Mouse (Mus musculus) left cerebral cortex, postnatal 14 days (tissue): Measurements from ENCODE around the gene Morf4l1. TPM values are rescaled to one million over a fixed set of nuclear protein-coding genes. Genes with fewer than 3 reads are reported as not detected.
"Not testable (repeated sequence)": the region's sequence is repeated elsewhere in the genome, so short reads cannot be mapped to it uniquely, and the experiment has no call there.

Experiments
- DNase-seq, 2 experiments: peaks; one replicate each; pipeline ENCODE4 v3.0.0; 2021 to 2022; ENCODE audit warnings: low spot score in 2 of 2, mixed read lengths in 1 of 2
- intact Hi-C: fragments of 180-260 bp; cut with DNase I; formaldehyde crosslinking; loops from one replicate; pipeline ENCODE4 v1.15.1; 2025
- total RNA-seq, 2 experiments: library from RNA; stranded (reverse); gene quantifications; 2 replicates each; pipeline ENCODE4 v1.2.3; 2021

Gene Morf4l1
- total RNA-seq, 2 experiments from 2014 or later: 376 to 382 TPM

DNA sequence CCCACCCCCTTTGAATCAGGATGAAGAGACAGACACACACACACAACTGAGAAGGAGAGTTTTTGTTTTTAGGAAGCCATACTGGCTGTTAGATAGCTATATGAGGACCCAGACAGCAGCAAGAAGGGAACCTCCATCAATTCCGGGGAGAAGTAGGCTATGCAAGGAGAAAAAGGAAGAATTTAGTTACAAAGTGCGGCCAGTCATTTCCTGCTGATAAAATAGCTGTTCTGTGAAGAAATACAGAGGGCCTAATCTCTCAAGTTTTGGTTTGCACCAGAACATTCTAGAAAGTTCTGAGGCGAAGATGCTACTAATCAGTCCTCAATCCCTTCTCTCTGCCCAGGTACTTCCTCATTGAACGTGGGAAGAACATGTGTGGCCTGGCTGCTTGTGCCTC lies 39.2 kb downstream of the Morf4l1 start:
- no peak for DNase-seq
- intact Hi-C loops: loop anchor here (10.0 kb wide), 1 partner anchor 101 kb away; no protein-coding TSS in a partner anchor

- intact Hi-C loops: loop anchor here (10.0 kb wide), 1 partner anchor 95 kb away; no protein-coding TSS in a partner anchor
- no peak for DNase-seq
Measured at GRCm38 (mm10) chr9:90070174-90070573, 44.4 kb downstream of the Morf4l1 start.

- no peak for DNase-seq
- intact Hi-C loops: no loop called here
Measured at GRCm38 (mm10) chr9:90069485-90069884, 45.1 kb downstream of the Morf4l1 start.

DNA sequence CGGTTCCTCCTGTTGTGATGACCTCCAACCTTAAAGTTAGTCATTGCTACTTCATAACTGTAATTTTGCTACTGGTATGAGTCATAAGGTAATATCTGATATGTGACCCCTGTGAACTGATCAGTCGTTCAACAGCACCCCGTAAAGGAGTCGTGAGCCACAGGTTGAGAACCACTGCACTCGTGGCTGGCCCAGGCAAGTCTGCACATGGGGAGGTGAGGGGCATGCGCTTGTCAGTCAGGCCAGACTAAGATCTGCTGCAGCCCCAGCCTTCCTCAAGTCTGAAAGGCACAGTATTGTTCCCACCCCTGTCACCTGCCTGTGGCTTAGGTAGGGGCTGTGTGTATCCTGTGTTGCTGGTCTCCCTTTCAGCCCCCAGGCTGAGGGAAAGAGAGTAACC lies 45.8 kb downstream of the Morf4l1 start:
- no peak for DNase-seq
- intact Hi-C loops: no loop called here

DNA sequence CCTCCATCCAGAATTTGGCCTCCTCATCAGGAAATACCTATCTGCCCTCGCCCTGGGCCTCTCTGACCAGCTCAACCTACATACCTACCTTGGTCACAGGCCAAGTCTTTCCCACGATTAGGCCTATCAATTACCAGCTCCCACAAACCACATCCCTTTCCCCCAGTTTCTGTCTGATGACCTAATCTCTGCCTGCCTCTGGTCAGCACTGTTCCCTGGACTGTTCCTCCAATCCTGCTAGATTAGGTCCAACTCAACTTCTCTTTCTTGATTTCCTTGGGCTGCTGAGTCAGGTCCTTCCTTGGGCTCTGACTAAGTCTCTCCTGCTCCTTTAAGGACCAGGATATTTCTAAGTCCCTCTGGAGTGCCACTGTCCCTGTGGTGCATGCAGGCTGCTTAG lies 47.2 kb downstream of the Morf4l1 start:
- intact Hi-C loops: no loop called here
- DNase-seq: no peak

DNA sequence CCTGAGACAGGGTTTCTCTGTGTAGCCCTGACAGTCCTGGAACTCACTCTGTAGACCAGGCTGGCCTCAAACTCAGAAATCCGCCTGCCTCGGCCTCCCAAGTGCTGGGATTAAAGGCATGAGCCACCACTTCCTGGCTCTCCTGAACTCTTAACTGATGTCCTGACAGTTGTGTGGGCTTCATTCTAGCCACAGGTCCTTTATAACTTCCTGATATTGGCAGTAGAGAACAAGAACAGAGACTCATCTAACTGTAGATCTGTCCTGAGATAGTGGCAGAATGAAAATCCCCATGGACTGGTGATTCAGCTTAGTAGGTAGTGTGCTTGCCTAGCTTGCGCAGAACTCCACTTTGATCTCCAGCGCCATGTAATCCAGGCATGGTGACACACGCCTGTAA lies 53.6 kb downstream of the Morf4l1 start:
- DNase-seq, intact Hi-C loops: not testable (repeated sequence)

GRCm38 (mm10) chr9:90060574-90060875 lies 54.0 kb downstream of the Morf4l1 start:
- intact Hi-C loops: no loop called here
- no peak for DNase-seq

GRCm38 (mm10) chr9:90059828-90060573 lies 54.6 kb downstream of the Morf4l1 start:
- intact Hi-C loops: no loop called here
- DNase-seq: no peak

DNA sequence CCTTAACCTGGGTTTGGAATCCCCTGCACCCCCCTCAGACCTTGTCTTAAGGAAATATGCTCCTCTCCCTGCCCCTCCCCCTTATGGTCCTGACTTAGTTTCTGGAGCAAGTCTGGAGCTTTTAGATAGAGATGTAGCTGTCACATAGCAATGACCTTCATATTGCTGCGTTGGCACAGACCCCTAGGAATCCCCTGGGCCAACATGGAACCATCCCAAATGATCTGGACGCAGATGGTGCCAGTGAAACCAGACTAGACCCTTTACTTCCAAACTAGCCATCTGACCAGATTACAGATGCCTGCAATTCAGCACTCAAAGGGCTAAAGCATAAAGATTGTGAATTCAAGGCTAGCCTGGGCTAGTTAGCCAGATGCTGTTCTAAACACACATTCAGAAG lies 57.9 kb downstream of the Morf4l1 start:
- no peak for DNase-seq
- intact Hi-C loops: no loop called here

- no peak for DNase-seq
- intact Hi-C loops: no loop called here
Measured at GRCm38 (mm10) chr9:90055911-90056310, 58.7 kb downstream of the Morf4l1 start.

- intact Hi-C loops: no loop called here
- no peak for DNase-seq
Measured at GRCm38 (mm10) chr9:90055409-90055808, 59.2 kb downstream of the Morf4l1 start.

GRCm38 (mm10) chr9:90054371-90055145 lies 60.0 kb downstream of the Morf4l1 start:
- intact Hi-C loops: no loop called here
- DNase-seq: peak; percentile 9 to 20

DNA sequence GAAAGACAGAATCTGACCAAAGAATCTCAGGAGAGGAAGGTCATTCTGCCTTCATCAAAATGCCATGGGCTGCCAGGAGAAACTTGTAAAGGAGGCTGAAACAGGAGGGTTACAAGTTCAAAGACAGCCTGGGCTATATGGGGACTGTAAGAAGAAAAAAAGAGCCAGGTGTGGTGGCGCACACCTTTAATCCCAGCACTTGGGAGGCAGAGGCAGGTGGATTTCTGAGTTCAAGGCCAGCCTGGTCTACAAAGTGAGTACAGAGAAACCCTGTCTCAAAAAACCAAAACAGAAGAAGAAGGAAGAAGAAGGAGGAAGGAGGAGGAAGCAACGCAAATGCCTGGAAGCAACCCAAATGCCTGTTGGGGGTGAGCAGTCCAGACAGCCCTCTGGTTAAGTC lies 60.7 kb downstream of the Morf4l1 start, which contains the start of gene Ctsh:
Gene Ctsh (plus strand): TSS at position 301 of the 400 bp plus-strand sequence.
- intact Hi-C loops: no loop called here
- DNase-seq: no peak

DNA sequence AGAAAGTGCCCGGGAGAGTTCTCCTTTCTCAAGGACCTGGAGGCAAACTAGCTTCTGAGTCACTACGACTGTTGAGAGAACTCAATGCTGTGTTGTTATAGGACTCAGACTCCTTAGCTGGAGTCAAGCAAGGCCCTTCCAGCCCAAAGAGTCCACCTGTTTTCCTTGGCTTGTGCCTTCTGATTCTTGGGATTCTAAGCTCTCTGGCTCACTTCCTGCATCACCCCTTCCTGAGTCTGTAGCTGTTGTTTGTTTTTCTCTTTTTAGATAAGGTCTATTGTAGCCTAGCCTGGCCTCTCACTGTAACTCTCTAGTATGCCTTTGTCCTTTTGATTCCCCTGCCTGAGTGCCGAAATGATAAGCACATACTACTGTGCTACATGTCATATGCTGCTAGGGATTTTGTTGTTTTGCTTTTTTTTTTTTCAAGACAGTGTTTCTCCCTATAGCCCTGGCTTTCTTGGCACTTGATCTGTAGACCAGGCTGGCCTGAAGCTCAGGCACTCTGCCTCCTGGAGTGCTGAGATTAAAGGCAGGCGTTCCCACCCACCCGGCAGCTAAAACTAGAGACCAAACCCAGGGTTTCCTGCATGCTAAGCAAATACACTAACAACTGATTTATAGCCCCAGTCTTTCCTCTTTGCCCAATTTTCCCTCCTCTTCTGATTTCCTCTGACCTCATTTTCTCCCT lies 66.5 kb downstream of the Morf4l1 start:
- intact Hi-C loops: no loop called here
- no peak for DNase-seq

DNA sequence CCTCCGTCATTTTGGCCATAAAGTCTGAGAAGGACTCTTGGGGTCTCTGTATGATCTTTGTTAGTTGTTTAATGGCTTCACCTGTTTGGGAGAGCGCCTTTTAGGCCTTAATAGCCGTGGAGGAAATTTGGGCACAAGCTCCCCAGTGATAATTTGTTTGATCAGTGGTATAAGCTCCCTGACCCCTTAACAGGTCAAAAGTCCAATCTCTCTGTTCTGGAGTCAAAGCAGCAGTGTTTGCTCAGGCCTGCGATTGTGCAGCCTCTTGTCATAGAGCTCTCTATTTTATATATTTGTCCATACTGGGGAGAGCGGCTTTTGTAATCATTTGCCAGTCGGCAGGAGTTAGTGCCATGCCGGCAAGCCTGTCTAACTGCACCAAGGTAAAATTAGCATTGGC lies 69.4 kb downstream of the Morf4l1 start:
- intact Hi-C loops: no loop called here
- DNase-seq: no peak

DNA sequence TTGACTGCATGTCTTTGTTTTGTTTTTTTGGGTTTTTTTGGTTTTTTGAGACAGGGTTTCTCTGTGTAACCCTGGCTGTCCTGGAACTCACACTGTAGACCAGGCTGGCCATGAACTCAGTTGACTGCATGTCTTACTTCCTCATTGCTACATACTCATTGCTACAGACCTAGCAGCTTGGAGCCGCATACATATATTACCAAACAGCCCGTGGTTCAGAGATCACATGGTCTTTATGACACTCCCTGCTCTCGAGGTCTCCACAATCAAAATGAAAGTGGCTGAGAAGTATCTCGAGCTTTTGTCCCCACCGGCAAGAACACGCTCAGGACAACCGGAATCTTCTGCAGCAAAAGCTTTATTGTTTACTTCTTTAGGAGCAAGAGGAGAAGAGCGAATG lies 71.7 kb downstream of the Morf4l1 start:
- DNase-seq, intact Hi-C loops: not testable (repeated sequence)
